Mouse (Mus musculus): ENCODE results near the gene Cyp4x1.

The Cyp4x1 gene

GRCm38 (mm10) chr4:115090592-115090991 lies 43.5 kb downstream of the Cyp4x1 start:
- DNase-seq (ENCODE audit: low read depth, low spot score): no peak

GRCm38 (mm10) chr4:115088611-115089338 lies 45.3 kb downstream of the Cyp4x1 start, which contains the start of gene Pdzk1ip1:
Gene Pdzk1ip1, plus strand, starts transcription at chr4:115088708.
- no peak for DNase-seq (ENCODE audit: low read depth, low spot score)

- DNase-seq (ENCODE audit: low read depth, low spot score): no peak
Measured at GRCm38 (mm10) chr4:115086763-115087415, 47.2 kb downstream of the Cyp4x1 start.

DNA sequence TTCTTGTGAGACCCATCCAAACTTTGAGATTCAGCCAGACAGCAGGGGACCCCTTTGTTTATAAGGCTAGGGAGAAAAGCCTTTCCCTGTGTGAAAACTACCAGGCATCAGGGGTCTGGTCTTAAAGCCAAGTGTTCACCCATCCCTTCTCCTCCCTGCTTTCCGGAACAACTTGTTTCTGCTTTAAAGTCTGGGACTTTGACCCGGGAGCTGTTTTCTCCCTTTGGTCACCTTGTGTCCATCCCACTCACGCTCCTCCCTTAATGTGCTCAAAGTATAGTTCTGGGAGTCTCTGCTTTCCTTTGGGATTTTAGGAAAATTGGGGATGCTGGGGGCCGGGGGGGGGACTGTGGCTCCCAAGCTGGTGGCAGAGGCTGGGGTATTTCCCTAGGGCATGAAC lies 47.8 kb downstream of the Cyp4x1 start:
- DNase-seq (ENCODE audit: low read depth, low spot score): no peak

DNA sequence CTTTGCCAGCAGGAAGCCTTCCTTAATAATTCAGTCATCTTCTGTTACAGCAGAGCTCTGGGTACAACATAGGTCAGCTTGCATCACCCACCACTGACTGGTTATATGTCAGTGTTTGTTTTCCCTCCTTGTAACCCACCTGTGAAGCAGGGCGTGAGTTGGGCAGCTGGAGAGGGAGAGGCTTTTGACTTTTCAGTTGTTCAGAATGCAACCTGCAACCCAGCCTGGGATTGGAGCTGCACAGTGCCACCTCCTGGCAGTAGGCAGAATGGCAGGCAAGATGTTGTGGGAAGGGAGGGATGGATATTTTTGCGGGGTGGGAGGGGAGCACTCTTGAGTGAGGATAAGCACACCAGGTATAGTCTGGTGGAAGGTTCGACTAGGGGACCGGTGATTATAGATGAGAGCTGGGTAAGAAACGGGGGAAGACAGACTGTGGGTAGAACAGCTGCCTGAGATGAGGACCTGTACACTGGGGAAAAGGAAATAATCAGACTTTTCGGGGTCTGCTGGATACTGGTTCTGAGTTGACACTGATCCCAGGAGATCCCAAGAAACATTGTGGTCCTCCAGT lies 48.5 kb downstream of the Cyp4x1 start:
- DNase-seq (ENCODE audit: low read depth, low spot score): peak; percentile 71

- DNase-seq (ENCODE audit: low read depth, low spot score): no peak
Measured at GRCm38 (mm10) chr4:115083031-115083430, 51.0 kb downstream of the Cyp4x1 start.

DNA sequence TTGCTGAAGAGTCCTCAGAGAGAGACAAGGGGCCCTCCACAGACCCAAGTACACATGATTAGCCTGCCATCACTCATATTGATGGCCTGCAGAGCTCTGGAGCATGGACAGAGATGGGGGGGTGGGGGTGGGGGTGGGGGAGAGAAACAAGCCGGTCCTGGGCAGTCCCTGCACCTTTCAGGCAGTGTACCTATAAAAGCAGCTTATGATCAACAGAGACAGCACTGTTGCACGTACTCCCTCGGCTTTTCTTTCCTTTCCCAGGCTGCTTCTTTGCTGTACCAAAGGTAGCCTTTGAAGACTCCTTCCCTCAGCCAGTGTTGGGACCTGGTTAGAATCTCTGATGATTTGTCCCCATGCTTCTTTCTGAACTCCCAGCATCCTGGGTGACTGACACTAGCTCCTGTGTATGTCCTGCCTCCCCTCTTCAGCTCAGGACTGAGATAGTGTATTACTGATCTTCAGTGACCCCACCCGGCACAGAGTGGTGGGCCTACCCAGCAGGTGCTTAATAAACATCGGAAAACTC lies 54.2 kb downstream of the Cyp4x1 start:
- no peak for DNase-seq (ENCODE audit: low read depth, low spot score)

- no peak for DNase-seq (ENCODE audit: low read depth, low spot score)
Measured at GRCm38 (mm10) chr4:115078892-115079820, 54.9 kb downstream of the Cyp4x1 start.

GRCm38 (mm10) chr4:115075204-115075915 lies 58.7 kb downstream of the Cyp4x1 start:
- no peak for DNase-seq (ENCODE audit: low read depth, low spot score)

DNA sequence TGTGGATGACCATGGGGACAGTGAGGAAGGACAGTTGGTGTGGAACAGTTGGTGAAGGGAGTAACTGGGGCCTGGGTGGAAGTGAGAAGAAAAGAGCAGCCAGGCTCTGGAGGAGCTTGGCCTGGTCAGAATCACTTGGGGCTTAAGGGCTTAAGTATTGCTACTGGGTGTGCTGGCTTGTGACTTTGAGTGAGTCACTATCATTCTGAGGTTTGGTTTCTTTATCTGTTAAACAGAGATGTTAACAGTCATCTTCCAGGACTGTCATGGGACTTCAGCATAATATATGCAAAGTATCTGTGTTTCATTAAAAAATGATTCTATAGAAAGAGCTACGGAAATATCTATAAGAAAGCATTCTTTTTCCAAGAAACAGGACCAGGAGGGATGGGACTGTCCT lies 59.3 kb downstream of the Cyp4x1 start:
- no peak for DNase-seq (ENCODE audit: low read depth, low spot score)

DNA sequence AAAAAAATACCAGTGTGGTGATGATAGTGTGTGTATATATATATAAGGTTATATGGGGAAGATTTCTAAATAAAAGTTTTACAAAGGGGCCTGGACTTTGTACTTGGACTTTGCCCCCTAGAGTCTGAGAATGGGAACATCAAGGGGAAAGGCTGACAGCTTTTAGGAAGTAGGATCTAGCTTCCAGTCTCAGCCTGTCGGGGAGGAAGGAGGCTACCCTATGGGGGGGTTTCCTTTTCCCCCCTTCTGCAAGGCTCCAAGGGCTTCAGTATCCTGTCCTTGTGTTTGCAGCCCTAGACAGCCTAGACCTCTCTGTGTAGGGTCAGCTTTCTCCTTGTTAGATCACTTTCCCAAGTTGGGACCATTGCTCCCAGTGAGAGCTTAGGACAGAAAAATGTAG lies 62.4 kb downstream of the Cyp4x1 start:
- DNase-seq (ENCODE audit: low read depth, low spot score): no peak

DNA sequence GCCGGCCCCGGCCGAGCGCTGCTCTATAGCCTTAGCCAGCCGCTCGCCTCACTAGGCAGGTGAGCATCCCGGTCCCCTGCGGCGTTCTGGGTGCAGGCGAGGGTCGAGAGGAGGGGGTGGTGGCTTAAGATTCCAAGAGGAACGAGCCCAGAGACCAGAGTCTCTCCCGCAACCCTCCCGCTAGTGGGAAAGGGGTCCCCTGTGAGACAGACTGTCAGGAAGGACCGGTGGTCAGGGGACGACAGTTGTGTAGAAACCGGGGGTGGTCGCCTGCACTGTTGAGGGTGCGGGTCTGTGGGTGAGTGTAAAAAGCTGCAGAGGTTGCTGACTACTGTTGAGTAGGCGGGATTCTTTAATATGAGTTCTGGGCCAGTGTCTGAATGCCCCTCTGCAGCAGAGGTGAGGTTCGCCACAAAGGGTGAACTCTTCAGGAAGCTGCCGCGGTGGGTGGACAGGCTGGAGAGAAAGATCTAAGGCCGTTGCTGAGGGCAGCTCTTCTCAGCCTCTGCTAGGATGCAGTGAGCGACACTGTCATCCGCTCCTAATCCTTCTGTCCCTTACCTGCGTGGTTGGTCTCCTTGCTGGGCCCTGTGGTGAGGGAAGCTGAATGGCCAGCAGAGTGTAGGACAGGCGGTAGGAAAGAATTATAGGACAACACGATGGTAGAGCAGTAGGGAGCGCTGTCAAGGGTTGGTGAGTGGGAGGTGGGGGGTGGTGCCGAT lies 70.4 kb downstream of the Cyp4x1 start:
- no peak for DNase-seq (ENCODE audit: low read depth, low spot score)

DNA sequence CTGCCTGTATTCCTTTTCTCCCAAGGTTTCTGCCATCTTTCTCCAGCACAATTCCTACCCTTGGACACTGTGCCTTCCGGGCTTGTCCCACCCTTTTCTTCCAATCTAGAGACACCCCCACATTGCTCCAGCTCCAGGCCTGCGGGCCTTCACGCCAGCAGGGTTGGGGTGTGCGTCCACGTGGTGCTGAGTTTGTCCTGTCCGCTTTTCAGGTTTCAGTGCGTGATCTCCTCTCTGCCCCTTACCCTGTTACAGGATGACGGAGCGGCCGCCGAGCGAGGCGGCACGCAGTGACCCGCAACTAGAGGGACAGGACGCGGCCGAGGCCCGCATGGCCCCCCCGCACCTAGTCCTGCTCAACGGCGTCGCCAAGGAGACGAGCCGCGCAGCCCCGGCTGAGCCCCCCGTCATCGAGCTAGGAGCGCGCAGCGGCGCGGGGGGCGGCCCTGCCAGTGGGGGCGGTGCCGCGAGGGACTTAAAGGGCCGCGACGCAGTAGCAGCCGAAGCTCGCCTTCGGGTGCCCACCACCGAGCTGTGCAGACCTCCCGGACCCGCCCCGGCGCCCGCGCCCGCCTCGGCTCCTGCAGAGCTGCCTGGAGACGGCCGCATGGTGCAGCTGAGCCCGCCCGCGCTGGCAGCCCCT lies 71.1 kb downstream of the Cyp4x1 start:
- DNase-seq (ENCODE audit: low read depth, low spot score): no peak

GRCm38 (mm10) chr4:115062540-115062874 lies 71.6 kb downstream of the Cyp4x1 start:
- no peak for DNase-seq (ENCODE audit: low read depth, low spot score)

DNA sequence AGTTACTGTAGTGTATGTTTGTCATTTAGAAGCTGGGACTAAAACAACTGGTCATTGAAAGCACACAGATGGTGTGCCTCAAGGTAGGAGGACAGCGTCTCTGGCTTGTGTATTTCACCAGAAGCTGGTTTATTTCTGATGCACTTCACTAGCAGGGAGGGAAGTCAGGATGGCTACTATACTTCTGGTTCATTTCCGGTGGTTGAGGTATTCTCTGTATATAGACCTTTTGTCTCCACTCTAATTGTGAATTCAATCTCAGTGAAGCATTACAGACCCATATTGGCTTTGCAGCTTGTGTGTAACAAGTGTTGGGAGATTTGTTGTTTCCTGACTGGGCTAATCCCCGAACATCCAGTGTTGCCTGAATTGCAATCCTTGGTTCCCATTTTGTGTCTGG lies 73.3 kb downstream of the Cyp4x1 start:
- no peak for DNase-seq (ENCODE audit: low read depth, low spot score)

DNA sequence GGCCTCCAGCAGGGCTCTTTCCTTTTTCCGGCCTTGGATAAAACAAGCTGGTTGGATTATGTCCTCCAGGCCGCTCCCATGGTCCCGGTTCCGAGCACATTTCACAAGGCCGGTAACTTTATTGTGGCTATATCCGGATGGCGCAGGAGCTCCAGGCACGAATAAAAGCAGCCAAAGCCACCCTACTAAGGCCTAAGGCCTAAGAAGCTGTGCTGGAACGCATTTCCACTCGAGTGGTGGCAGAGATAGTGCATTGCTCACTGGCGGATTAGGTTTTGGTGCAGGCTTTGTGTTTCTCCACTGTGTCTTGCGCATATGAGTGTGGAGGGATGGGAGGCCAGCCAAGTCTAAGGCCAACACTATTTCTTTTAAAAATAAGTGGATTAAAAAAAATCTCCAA lies 74.2 kb downstream of the Cyp4x1 start:
- DNase-seq (ENCODE audit: low read depth, low spot score): no peak

DNA sequence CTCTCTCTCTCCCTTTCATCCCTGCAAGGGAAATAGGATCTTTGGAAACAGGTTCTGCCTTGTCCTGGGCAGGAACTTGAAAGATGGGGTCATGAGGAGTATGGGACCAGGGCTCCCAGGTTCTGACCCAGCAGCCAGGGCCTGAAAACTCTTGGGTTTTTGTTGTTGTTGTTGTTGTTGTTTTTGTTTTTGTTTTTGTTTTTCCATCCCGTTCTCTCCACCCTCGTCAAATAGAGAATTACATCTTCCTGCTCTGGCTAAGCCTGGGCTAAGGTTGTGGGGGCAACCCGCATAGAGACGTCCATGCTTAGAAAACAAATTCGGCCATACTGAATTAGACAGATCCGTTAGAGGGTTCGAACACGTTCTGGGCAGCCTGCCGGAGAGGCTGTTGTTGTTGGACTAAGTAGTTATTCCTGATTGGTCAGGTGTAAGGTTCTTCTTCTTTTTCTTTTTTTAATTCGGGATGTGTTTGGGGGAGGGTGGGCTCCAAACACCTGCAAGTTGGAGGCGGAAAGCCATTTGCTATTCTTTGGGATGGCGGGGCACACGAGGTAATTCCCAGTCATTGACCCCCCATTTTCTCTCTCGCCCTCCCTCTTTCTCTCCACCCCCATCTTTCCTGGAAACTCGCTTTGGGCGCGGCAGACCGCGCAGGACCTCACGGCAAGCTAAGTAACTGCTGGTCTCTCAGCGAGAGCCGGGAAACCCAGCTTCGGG lies 75.0 kb downstream of the Cyp4x1 start:
- no peak for DNase-seq (ENCODE audit: low read depth, low spot score)

DNA sequence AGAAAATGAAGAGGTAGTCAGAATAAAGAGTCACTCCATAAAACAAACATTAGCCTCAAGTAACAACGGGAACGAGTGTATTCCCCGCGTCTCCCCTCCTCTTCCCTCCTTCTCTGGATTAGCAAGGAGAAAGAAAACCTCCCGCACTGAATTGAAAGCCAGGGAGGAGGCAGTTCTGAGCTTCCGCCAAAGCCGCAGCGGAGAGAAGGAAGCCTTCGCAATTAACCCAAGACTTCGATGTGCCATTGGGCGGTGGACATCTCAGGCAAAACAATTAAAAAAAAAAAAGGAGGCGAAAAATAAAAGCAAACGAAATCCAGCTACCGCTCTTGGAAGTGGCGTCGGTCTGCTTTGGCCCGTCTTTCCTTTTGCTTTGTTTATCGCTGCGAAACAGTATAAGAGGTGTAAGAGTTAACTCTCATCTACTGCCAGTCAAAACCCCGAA lies 75.7 kb downstream of the Cyp4x1 start:
- no peak for DNase-seq (ENCODE audit: low read depth, low spot score)

DNA sequence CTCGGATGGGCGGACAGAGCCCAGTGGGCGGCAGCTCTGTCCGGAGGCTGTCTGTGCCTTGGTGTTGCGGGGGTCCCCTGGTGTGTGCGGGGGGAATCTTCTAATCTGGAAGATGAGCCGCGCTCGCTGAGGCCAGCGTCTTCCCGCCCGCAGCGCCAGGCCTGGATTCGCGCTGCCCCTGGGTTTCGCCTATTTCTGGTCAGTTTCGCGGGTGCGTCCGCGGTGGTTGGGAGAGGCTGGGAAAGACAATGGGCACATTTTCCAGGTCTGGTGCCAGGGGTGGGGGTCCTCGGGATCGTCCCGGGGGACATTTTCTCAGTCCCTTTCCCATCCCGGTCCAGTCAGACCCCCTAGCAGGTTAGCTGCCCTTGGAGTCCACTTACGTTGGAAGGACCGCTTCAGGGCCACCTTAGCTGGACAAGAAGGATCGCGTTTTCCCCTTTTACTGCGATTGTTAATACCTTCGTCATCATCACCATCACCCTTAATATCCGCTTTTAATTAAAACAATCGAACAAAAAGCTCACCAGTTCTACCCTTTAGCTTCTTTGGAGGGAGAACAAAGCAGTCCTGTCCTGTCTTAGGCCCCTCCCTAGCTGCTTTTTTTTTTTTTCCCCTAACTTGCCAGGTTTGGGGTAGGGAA lies 76.3 kb downstream of the Cyp4x1 start:
- no peak for DNase-seq (ENCODE audit: low read depth, low spot score)
